Mouse (Mus musculus) cerebellum, adult 2 months (tissue): Measurements from ENCODE around the gene Nrxn3. TPM values are rescaled to one million over a fixed set of nuclear protein-coding genes. Genes with fewer than 3 reads are reported as not detected.

Experiments used
- DNase-seq, 2 experiments: peaks; one replicate each; pipeline ENCODE4 v3.0.0; 2021
- H3K27ac ChIP-seq: fragments of 200-500 bp; 2 replicates; pipeline ENCODE4 v1.5.1; 2012; ENCODE audit warnings: low read length, control low read depth, inconsistent platforms; ENCODE audit not compliant: insufficient read depth
- H3K27me3 ChIP-seq: fragments of 200-500 bp; 2 replicates; pipeline ENCODE4 v1.6.1; 2012; ENCODE audit warnings: inconsistent platforms, mild to moderate bottlenecking, low read length, moderate library complexity; ENCODE audit not compliant: control insufficient read depth, insufficient read depth
- H3K4me1 ChIP-seq: fragments of 200-500 bp; 2 replicates; pipeline ENCODE4 v1.6.1; 2011; ENCODE audit warnings: low read length; ENCODE audit not compliant: control insufficient read depth, insufficient read depth
- H3K4me3 ChIP-seq: fragments of 200-500 bp; replicated peaks from 2 replicates; pipeline ENCODE3; 2011; ENCODE audit warnings: mild to moderate bottlenecking, low read depth, low read length, control low read depth; ENCODE audit not compliant: insufficient read depth
- CTCF ChIP-seq: fragments of 200-500 bp; IDR thresholded peaks from 2 replicates; pipeline ENCODE4 v1.5.1; 2011; ENCODE audit warnings: low read depth, mild to moderate bottlenecking, control low read depth, low read length, moderate library complexity, borderline replicate concordance; ENCODE audit not compliant: insufficient read depth
- POLR2A ChIP-seq: fragments of 200-500 bp; IDR thresholded peaks from 2 replicates; pipeline ENCODE4 v1.6.1; 2011; ENCODE audit warnings: low read length, control low read depth, borderline replicate concordance; ENCODE audit not compliant: insufficient read depth
- WGBS: fragments of 180-500 bp; shearing (Covaris S2); methylation state at CpG from one replicate; pipeline ENCODE4 v1.1.7; 2018; 5-methylcytosine and 5-hydroxymethylcytosine counted together
- polyA plus RNA-seq: library from polyadenylated mRNA; depleted of rRNA; stranded (reverse); fragments of >200 nt; gene quantifications from 2 replicates; pipeline ENCODE4 v1.2.3, GENCODE M21; 2012

The Nrxn3 gene
- polyA plus RNA-seq, 1 experiment, result 101 TPM

DNA sequence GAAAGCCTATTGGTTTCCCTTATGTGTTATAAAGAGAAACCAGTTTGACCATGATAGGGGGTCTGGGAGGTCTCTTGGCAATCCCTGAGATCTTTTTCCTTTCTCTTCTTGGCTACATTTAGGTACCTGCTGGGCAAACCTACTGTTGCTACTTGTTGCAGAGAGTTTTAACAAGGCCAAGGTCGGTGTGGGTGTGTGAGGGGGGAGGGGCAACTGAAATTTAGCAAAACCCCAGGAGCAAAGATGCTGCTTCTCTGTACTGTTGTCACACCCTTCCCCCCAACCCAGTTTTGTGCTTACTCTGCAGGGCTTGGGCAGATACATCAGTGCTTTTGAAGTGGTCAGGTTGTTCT lies 178.0 kb downstream of the Nrxn3 start:
- no peak overlapping the region for H3K27ac ChIP-seq
- H3K4me1 ChIP-seq, result 0 out of 2 replicates have a peak, but pooled peaks cover 4% of the 10 kb centered on the region
- no peak for TF ChIP-seq POLR2A
- TF ChIP-seq CTCF, result no peak
- peak in 1 of 2 experiments; percentile 27 for DNase-seq
- H3K27me3 ChIP-seq, result no peaks in the 10 kb centered on the region
- no peak overlapping the region for H3K4me3 ChIP-seq
- 3% methylated on average over 1 of the region's 1 CpGs for WGBS

DNA sequence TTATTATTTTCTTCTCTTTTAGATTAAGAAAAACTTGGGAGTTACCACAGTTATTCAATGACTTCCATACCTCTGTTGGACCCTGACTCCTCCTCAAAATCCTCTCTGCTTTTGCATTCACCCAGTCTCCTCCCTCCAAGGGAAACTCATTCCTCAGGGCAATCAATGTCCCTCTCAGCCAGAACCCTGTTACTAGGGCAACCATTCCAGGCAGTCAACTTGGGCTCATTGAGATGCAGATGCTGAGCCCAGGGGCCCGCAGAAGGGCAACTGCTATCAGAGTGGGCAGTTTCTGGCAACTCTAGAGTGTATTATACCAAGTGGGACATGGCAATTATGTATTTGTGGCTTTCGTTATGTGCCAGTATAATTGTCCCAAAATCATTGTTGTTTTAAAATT lies 188.1 kb downstream of the Nrxn3 start:
- no peaks in the 10 kb centered on the region for H3K4me1 ChIP-seq
- H3K4me3 ChIP-seq, result no peak overlapping the region
- TF ChIP-seq CTCF, result no peak
- TF ChIP-seq POLR2A, result no peak
- no peaks in the 10 kb centered on the region for H3K27me3 ChIP-seq
- H3K27ac ChIP-seq, result no peak overlapping the region
- DNase-seq, result peak in 1 of 2 experiments; percentile 35
- 32% methylated on average over 2 of the region's 2 CpGs for WGBS

DNA sequence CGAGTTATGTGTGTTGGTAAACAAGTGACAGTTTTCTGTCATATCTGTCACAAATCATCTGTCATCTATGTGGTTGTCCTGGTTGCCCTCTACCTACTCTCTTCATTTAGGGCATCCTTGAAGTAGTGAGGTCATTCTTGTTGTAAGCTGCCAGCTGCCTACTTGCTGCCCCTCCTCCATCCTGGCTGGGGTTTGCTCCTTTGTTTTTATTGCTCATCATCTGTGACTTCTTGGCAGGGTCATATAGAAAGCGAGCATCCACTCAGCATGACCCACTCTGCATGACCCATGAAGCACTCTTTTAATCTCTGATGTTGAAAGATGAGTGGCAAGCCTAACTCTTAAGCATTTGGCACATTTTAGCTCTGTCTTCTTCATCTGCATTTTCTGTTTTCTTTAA lies 194.1 kb downstream of the Nrxn3 start:
- H3K27ac ChIP-seq, result no peak overlapping the region
- H3K27me3 ChIP-seq, result no peaks in the 10 kb centered on the region
- 33% methylated on average over 2 of the region's 2 CpGs for WGBS
- H3K4me3 ChIP-seq, result no peak overlapping the region
- no peak for DNase-seq
- H3K4me1 ChIP-seq, result no peaks in the 10 kb centered on the region
- TF ChIP-seq POLR2A (no peak), CTCF (no peak)

DNA sequence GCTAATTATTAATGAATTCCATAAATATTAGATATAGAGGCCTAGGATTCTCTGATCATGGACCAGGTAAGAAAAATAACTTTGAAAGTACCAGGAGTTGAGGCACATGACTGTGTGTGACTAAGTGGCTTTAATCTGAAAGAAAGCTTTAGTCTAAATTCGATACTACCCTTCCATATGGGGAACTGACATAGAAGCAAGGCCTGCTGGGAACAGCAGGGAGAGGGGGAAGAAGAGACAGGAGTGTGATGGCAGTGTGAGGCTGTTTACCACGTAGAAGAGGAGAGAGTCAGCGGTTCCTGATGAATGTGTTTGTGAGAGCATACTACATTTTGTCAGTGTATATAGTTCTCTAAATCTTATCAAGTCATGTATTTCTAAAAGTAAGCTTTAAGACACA lies 202.2 kb downstream of the Nrxn3 start:
- H3K4me1 ChIP-seq, result no peaks in the 10 kb centered on the region
- no peak for DNase-seq
- no peak overlapping the region for H3K4me3 ChIP-seq
- no peak overlapping the region for H3K27ac ChIP-seq
- TF ChIP-seq CTCF (no peak), POLR2A (no peak)
- WGBS, result 54% methylated on average over 3 of the region's 3 CpGs
- H3K27me3 ChIP-seq, result no peaks in the 10 kb centered on the region

DNA sequence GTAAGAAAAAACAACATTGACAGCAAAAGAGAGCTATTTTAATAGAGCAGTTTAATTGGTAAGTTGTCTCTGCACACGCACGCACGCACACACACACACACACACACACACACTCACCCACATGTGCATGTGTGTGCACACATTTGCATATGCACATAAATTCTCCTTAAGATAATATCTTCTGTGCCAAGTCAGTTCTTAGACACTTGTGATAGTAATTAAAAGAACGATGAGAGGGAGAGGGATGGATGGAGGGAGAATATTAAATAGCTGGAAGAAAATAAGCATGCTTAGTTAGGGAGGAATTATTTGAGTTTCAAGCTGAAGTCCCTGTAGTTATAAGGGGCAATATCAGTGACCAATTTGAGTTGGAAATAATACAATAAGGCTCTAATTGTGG lies 203.6 kb downstream of the Nrxn3 start:
- no peak for DNase-seq
- no peaks in the 10 kb centered on the region for H3K4me1 ChIP-seq
- no peaks in the 10 kb centered on the region for H3K27me3 ChIP-seq
- no peak overlapping the region for H3K27ac ChIP-seq
- 82% methylated on average over 4 of the region's 4 CpGs for WGBS
- H3K4me3 ChIP-seq, result no peak overlapping the region
- TF ChIP-seq POLR2A (no peak), CTCF (no peak)

DNA sequence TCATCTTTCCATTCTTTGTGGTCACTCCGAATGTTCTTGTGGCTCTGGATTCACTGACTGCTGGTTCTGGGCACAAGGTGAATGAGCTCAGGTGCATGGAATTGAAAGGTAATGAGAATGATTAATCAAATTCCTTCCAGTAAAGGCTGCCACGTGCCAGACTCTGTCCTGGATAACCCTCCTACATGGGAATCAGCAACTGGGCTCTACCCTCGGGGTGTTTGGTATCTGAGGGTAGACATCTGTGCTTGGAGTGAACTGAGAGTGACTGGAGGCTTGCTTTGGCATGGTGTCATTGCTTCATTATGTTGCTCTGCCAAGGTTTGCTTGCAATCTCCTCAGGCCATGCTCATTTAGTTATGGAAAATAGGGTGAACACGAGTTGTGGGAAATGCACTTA lies 209.0 kb downstream of the Nrxn3 start:
- Histone ChIP-seq H3K27me3 (no peaks in the 10 kb centered on the region), H3K27ac (no peak overlapping the region), H3K4me1 (no peaks in the 10 kb centered on the region), H3K4me3 (no peak overlapping the region)
- DNase-seq, result peak in 1 of 2 experiments; percentile 26
- 24% methylated on average over 4 of the region's 4 CpGs for WGBS
- no peak for TF ChIP-seq CTCF
- no peak for TF ChIP-seq POLR2A

DNA sequence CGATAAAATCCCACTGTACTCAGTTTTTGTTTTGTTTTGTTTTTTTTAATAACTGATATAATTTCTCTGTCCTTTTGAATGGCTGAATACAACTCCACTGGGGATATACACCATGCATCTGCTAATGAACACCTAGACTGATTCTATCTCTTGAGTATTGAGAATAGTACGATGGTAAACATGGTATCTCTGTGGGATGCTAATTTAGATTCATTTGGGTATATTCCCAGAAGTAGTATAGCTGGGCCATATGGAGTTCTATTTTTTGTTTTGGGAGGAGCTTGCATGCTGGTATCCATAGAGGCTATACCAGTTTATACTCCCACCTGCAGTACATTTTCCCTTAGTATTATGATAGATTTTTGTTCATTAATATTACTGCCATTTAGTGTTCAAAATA lies 217.0 kb downstream of the Nrxn3 start:
- Histone ChIP-seq H3K27ac (no peak overlapping the region), H3K4me3 (no peak overlapping the region), H3K4me1 (no peaks in the 10 kb centered on the region), H3K27me3 (no peaks in the 10 kb centered on the region)
- WGBS, result 45% methylated on average over 2 of the region's 2 CpGs
- TF ChIP-seq POLR2A (no peak), CTCF (no peak)
- no peak for DNase-seq

DNA sequence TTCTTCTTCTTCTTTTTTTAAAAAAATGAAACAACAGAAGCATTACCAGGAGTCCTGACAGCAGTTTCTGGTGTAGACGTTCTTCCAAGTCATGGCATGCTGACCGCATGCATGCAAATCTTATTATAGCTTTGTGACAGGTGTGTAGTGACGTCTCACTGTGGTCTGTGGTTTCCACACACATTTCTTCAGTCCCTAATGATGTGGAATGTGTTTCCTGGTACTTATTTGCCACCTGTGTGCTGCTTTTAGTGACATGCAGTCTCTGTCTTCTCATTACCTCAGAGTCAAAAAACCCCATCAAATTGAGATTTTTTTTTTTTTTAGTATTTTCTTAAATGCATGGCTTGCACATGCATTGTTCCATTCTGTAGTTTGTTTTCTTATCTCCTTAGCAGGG lies 222.3 kb downstream of the Nrxn3 start:
- TF ChIP-seq CTCF, result no peak
- no peak for TF ChIP-seq POLR2A
- Histone ChIP-seq H3K27ac (no peak overlapping the region), H3K27me3 (no peaks in the 10 kb centered on the region), H3K4me1 (no peaks in the 10 kb centered on the region), H3K4me3 (no peak overlapping the region)
- DNase-seq, result no peak
- 37% methylated on average over 3 of the region's 3 CpGs for WGBS
